Mouse (Mus musculus) G1E (cell line): ENCODE data around the gene Ptgfrn. TPM values are rescaled to one million over a fixed set of nuclear protein-coding genes. Genes with fewer than 3 reads are reported as not detected.

ENCODE experiments used
- ATAC-seq: 2 replicates; pipeline ENCODE4 v1.8.0; 2016; ENCODE audit warnings: mild to moderate bottlenecking; ENCODE audit not compliant: insufficient number of reproducible peaks, poor library complexity, low FRiP score, severe bottlenecking; ENCODE audit errors: extremely low read depth
- DNase-seq: peaks from one replicate; pipeline ENCODE4 v3.0.0; 2012; ENCODE audit warnings: low spot score
- H3K27me3 ChIP-seq: 2 replicates; pipeline ENCODE4 v1.6.1; 2012; ENCODE audit warnings: mild to moderate bottlenecking, low read length, inconsistent platforms; ENCODE audit not compliant: insufficient read depth
- H3K36me3 ChIP-seq: replicated peaks from 2 replicates; pipeline ENCODE3; 2012; ENCODE audit warnings: mild to moderate bottlenecking, inconsistent platforms
- H3K4me1 ChIP-seq: 2 replicates; pipeline ENCODE4 v1.6.1; 2012; ENCODE audit warnings: low read depth, low read length, inconsistent platforms, mixed read lengths; ENCODE audit not compliant: insufficient read depth
- H3K4me3 ChIP-seq: 2 replicates; pipeline ENCODE4 v1.5.1; 2012; ENCODE audit warnings: low read depth, mild to moderate bottlenecking, inconsistent platforms, low read length, moderate library complexity, mixed read lengths
- H3K9me3 ChIP-seq: replicated peaks from 2 replicates; pipeline ENCODE4 v1.6.1; 2012; ENCODE audit warnings: inconsistent platforms
- CTCF ChIP-seq: IDR thresholded peaks from 2 replicates; pipeline ENCODE4 v1.5.1; 2012; ENCODE audit warnings: low read depth, low read length, inconsistent platforms, mixed read lengths
- GATA1 ChIP-seq: IDR thresholded peaks from 2 replicates; pipeline ENCODE4 v1.6.1; 2012; ENCODE audit warnings: borderline replicate concordance, low read length, inconsistent platforms, mixed read lengths
- GATA2 ChIP-seq: IDR thresholded peaks from 2 replicates; pipeline ENCODE4 v1.6.1; 2012; ENCODE audit warnings: low read depth, low read length, inconsistent platforms, borderline replicate concordance
- POLR2AphosphoS5 ChIP-seq: IDR thresholded peaks from 2 replicates; pipeline ENCODE4 v1.6.1; 2012; ENCODE audit warnings: low read depth, low read length, inconsistent platforms; ENCODE audit not compliant: insufficient replicate concordance
- TAL1 ChIP-seq: conservative IDR thresholded peaks from 2 replicates; pipeline ENCODE4 v1.6.1; 2012; ENCODE audit warnings: low read depth, low read length, inconsistent platforms, mixed read lengths
- polyA plus RNA-seq: library from polyadenylated mRNA; stranded (reverse); fragments of >175 nt; gene quantifications from 2 replicates; pipeline ENCODE4 v1.2.3, GENCODE M21; 2012
- total RNA-seq, 2 experiments: library from RNA; stranded (forward) in 1 of 2; stranded (reverse) in 1 of 2; fragments of 200-1000 nt in 1 of 2; fragments of >200 nt in 1 of 2; fragmentation: Nextera tagmentation in 1 of 2; gene quantifications; 2 replicates each; pipeline ENCODE4 v1.2.3; 2014 to 2017

The Ptgfrn gene
- total and polyA plus RNA-seq, 3 experiments: under 0.01 TPM; not detected in 2

GRCm38 (mm10) chr3:100997785-100998570 is 112.1 kb downstream of the Ptgfrn start:
- DNase-seq: no peak
- H3K4me3 ChIP-seq: no peak overlapping the region
- ATAC-seq: no peak
- no peak for TF ChIP-seq GATA1
- no peak for TF ChIP-seq POLR2AphosphoS5
- TF ChIP-seq TAL1: no peak
- TF ChIP-seq GATA2: no peak
- TF ChIP-seq CTCF: no peak
- H3K36me3 ChIP-seq: no peaks in the 10 kb centered on the region
- no peaks in the 10 kb centered on the region for H3K9me3 ChIP-seq
- peaks cover 15% of the 10 kb centered on the region for H3K27me3 ChIP-seq
- H3K4me1 ChIP-seq: peaks cover 3% of the 10 kb centered on the region; the same call in 1 of the 2 replicates

- H3K4me3 ChIP-seq: no peak overlapping the region
- ATAC-seq: no peak
Observed at GRCm38 (mm10) chr3:100994252-100994651, 115.8 kb downstream of the Ptgfrn start.

GRCm38 (mm10) chr3:100993718-100994117 is 116.4 kb downstream of the Ptgfrn start:
- TF ChIP-seq GATA1 (no peak), CTCF (no peak), TAL1 (no peak), GATA2 (no peak), POLR2AphosphoS5 (no peak)
- Histone ChIP-seq H3K4me3 (no peak overlapping the region), H3K27me3 (peaks cover 24% of the 10 kb centered on the region), H3K9me3 (no peaks in the 10 kb centered on the region), H3K4me1 (no peaks in the 10 kb centered on the region), H3K36me3 (no peaks in the 10 kb centered on the region)
- ATAC-seq: no peak
- no peak for DNase-seq

More at GRCm38 (mm10) chr3:100994252-100994651, 115.8 kb downstream of the Ptgfrn start:
- no peak for TF ChIP-seq TAL1
- TF ChIP-seq GATA2: no peak
- TF ChIP-seq POLR2AphosphoS5: no peak
- no peak for TF ChIP-seq CTCF
- TF ChIP-seq GATA1: no peak
- DNase-seq: no peak
- H3K36me3 ChIP-seq: no peaks in the 10 kb centered on the region
- peaks cover 3% of the 10 kb centered on the region; the same call in 1 of the 2 replicates for H3K4me1 ChIP-seq
- H3K9me3 ChIP-seq: no peaks in the 10 kb centered on the region
- peaks cover 22% of the 10 kb centered on the region for H3K27me3 ChIP-seq

- TF ChIP-seq CTCF (no peak), TAL1 (no peak), POLR2AphosphoS5 (no peak), GATA2 (no peak), GATA1 (no peak)
- ATAC-seq: no peak
Observed at GRCm38 (mm10) chr3:100993158-100993557, 116.9 kb downstream of the Ptgfrn start.

More at GRCm38 (mm10) chr3:100993158-100993557, 116.9 kb downstream of the Ptgfrn start:
- Histone ChIP-seq H3K27me3 (peaks cover 24% of the 10 kb centered on the region), H3K4me3 (no peak overlapping the region), H3K4me1 (no peaks in the 10 kb centered on the region), H3K36me3 (no peaks in the 10 kb centered on the region), H3K9me3 (no peaks in the 10 kb centered on the region)
- DNase-seq: no peak

Other genes with a start within 250 kb of the Ptgfrn start
- 0.92 and 1.1 TPM in 2 replicates for gene Trim45, start 188.1 kb downstream of the Ptgfrn start, total RNA-seq (2014; fragmentation: Nextera tagmentation)
- gene Trim45, start 188.1 kb downstream of the Ptgfrn start, total RNA-seq (2017): 3.0 and 3.3 TPM in 2 replicates
- gene Trim45, start 188.1 kb downstream of the Ptgfrn start, polyA plus RNA-seq: 0.35 and 0.67 TPM in 2 replicates
- 25.2 and 28.3 TPM in 2 replicates for gene Ttf2, start 140.6 kb downstream of the Ptgfrn start, total RNA-seq (2014; fragmentation: Nextera tagmentation)
- 30.6 and 33.0 TPM in 2 replicates for gene Ttf2, start 140.6 kb downstream of the Ptgfrn start, total RNA-seq (2017)
- gene Ttf2, start 140.6 kb downstream of the Ptgfrn start, polyA plus RNA-seq: 6.4 and 8.0 TPM in 2 replicates
- gene Cd101, start 80.7 kb downstream of the Ptgfrn start, total RNA-seq (2014; fragmentation: Nextera tagmentation): not detected in 2 replicates
- 0.05 TPM in 1 of 2 replicates, not detected in the other for gene Cd101, start 80.7 kb downstream of the Ptgfrn start, total RNA-seq (2017)
- not detected in 2 replicates for gene Cd101, start 80.7 kb downstream of the Ptgfrn start, polyA plus RNA-seq
- gene Cd2, start 177.7 kb upstream of the Ptgfrn start, total RNA-seq (2014; fragmentation: Nextera tagmentation): not detected in 2 replicates
- gene Cd2, start 177.7 kb upstream of the Ptgfrn start, total RNA-seq (2017): 0.33 TPM in 1 of 2 replicates, not detected in the other
- not detected in 2 replicates for gene Cd2, start 177.7 kb upstream of the Ptgfrn start, polyA plus RNA-seq